Mouse (Mus musculus): ENCODE data around the gene Tmem30b.
"Not testable (repeated sequence)": the region's sequence is repeated elsewhere in the genome, so short reads cannot be mapped to it uniquely, and the experiment has no call there.

The Tmem30b gene

DNA sequence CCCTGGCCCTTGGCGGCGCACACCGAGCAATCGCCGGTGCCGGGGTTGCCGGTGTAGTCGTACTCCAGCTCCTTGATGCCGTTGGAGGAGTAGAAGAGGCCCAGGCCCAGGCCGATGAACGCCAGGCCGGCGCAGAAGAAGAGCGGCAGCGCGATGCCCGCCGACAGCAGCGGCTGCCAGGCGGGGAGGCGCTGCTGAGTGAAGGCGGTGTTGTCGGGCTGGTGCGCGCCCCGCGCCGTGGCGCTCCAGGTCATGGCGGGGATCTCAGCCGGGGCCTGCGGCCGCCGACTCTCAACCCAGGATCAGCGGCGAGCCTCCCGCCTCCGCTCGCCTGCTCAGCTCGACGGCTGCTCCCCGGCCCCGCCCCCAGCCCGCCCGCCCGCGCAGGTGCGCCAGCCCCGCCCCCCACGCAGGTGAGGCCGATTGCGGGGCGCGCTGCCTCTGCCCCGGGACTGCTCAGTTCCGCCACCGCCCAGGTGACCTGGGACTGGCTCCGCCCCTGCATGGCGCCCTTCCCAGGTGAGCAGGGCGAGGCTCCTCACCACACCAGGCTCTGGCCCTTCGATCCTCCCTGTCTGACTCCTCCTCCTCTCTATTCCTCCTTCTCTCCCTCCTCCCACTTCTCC is at the start of gene Tmem30b:
Tmem30b (minus strand) TSS at position 307 of the 626 bp plus-strand sequence.
- DNase-seq = no peak

DNA sequence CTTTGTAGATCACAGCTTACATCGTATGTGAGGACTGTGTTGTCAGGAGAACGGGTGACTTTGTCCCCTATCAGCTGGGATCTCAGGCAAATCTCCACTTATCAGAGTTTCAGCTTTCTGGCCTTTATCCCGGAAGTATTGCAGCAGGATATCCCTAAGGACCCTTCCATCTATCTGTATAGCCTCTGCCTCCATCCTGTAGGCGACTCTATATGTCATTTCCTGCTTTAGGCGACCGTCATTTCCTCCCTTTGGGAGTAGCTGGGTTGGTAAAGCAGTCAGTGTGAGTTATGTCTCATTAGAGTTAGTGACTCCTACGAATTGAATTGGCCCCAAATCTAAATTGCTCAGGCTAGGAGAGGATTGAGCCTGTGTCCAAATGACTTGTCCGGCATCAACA is 49.0 kb upstream of the Tmem30b start:
- no peak for DNase-seq

DNA sequence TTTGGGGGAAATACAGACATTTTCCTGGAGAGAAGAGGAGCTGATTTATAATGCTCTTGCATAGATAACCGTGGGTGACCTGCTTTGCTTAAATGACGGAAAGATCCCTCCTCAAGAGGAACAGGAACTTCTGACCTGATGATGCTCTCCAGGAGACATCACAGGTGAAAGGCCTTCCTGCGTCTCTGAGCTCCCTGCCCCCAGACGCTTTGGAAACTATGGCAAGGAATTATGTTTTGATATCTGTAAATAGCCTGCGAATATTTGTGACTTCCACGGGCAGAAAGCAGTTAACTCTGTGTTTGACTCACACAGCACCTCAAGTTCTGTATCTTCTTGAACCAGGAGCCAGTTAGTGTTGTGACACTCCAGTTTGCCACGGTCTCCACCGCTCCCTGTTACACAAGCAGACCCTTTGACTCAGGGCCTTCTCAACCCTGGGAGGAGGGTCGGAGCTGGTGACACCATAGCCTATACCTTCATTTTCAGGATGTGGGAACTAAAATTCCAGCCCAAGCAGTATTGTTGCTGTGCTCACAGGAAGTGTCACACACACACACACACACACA is 48.1 kb upstream of the Tmem30b start:
- DNase-seq = no peak

DNA sequence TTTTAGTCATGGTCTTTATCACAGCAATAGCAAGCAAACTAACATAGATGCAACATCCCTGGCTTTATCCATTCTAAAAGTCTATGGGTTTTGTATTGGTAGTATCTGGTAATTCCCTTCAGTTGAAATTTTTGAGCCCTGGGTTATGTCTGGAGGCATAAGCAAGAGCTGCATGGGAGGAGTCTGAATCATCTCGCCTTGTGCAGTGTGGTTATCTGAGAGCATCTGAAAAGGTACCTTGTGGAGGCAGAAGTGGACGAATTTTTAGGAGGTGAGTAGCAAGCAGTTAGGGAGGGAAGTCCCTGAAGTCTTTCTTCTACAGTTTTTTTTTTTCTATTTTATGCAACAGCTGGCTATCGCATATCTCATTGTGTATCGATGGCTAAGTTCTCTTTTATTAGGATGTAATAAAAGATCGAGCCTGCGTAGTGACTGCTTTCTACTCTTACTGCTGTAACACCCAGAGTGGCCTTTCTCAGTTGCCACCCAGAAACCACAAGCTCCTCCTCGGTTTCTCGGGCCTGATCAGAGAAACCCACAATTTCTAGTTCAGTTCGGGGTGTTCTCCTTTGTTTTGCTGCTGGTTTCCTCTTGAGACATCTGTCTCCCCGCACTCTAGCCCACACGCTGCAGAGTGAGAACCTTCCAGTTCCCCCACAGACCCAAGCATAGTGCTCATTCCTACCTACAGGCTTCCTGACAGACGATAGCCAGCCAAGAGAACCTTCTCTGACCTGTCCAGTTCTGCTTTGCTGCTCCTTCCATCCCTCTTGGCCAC is 47.0 kb upstream of the Tmem30b start:
- DNase-seq = peak in 1 of 2 experiments; percentile 34

DNA sequence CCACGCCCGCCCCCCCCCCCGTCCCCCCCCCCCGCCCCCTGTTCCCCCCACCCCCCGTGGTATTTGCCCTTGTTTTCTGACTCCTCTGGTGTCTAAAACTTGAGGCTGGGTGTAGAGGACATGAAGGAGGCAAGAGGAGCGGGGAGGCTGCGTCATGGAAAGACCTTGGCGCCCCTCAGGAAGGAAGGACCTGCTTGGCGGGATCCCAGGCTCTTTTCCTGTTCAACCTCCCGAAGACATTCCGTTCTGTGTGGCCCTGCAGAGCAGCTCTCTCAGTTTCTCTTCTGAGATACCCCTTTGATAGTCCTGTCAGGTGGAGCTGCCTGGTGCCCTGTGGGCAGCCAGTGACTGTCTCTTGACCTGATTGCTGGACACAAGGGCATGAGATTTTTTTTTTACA is 45.4 kb upstream of the Tmem30b start:
- DNase-seq = no peak

DNA sequence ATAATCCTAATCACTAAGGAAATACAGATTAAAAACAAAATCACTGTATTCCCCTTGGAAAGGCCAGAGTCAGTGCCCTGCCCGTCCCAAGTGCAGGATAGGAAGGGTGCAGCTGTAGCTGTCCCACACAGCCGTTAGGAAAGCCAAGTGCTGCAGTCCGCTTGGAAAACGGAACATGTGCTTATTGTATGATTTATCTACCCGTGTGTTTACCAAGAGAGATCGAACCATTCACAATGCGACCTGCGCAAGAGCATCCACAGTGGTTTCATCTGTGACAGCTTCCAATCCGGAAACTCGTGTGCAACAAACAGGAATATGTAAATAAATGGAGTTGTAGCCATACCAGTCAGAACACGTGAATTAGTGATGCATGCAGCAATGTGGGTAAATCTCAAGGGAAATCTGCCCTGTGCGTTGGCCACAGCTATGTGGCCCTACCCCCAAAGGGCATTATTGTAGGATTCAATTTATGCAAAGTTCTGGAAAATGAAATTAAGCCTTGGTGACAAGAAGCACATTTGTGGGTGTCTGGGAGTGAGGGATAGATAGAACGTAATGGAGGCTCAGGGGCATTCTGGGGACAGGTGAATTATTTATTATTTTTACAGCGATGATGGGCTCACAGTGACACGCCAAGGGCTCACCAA is 44.6 kb upstream of the Tmem30b start:
- no peak for DNase-seq

DNA sequence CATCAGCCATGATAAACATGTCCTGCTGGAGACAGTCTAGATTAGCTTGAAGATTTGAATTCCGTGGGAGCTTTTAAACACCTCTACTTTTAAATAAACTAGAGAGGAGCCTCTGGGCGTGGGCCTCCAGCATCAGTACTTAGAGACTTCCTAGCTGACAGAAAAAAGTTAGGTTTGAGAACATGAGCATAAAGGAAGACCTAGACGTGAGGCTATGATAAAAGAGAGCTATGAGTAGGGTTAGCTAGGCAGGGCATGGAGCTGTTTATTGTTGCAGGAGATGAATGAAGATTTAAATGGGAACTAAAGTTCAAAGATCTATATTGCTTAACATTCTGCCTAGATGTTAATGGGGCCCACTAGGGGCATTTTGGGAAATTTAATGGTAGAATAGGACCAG is 41.1 kb upstream of the Tmem30b start:
- no peak for DNase-seq

DNA sequence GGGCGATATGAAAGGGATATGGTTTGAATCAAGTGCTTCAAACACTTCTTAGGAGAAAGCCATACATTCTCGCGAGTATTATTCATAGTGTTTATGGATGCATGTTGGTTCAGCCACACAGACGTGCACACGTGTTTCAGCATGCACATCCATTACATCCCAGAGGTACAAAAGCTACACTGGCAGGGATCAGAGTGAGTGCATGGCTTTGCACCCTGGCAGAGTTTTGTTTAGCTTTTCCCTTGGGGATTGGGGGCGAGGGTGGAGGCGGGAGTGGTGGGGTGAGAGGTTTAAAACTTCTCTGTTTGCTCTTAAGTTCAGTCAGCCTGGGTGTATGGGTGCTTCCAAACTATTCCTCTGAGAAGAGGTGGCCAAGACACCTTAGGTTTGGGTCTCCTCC is 39.7 kb upstream of the Tmem30b start:
- no peak for DNase-seq

DNA sequence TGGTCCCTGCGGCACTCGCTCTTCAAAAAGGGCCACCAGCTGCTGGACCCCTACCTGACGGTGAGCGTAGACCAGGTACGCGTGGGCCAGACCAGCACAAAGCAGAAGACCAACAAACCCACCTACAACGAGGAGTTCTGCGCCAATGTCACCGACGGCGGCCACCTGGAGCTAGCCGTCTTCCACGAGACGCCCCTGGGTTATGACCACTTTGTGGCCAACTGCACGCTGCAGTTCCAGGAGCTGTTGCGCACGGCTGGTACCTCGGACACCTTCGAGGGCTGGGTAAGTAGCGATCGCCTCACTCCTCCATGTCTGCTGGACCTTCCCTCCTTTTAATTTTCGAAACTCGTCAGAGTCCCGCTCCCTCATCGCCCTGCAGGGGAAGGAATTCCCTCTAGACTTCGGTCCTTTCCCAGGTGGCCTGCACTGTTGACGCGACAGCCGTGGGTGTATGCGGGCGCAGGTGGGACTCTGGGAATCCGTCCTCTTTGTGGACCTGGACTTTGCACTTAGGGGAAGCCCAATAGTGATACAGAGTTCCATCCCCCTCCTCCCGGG is 39.1 kb upstream of the Tmem30b start:
- no peak for DNase-seq

DNA sequence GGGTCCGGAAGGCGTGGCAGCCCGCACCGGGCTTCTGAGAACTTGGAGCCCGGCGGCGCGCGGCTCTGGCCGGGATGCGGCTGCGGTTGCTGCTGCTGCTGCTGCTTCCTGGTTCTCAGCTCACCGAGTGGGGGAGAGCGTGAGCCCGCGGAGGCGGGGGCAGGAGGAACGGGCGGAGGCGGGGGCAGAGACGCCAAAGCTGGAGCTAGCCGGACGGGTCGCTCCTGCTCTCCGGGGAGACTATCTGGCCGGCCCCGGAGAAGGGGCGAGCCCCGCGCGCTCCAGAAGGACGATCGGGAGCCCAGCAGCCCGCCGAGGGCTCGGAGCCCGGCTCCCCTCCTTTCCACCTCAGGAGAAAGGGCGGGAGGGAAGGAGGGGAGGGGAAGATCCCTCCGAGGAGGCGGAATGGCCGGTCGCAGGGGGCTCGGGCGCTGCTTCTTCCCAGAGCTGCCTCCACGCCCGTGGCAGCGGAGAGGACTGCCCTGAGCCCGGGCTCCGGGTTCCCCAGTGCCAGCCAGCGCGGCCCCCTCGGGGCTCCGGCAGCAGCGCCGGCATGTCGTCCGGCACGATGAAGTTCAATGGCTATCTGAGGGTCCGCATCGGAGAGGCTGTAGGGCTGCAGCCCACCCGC is 38.5 kb upstream of the Tmem30b start, which contains the start of gene Prkch:
Prkch (plus strand) TSS at position 187 of the 631 bp plus-strand sequence.
- DNase-seq = peak; percentile 72 to 73

DNA sequence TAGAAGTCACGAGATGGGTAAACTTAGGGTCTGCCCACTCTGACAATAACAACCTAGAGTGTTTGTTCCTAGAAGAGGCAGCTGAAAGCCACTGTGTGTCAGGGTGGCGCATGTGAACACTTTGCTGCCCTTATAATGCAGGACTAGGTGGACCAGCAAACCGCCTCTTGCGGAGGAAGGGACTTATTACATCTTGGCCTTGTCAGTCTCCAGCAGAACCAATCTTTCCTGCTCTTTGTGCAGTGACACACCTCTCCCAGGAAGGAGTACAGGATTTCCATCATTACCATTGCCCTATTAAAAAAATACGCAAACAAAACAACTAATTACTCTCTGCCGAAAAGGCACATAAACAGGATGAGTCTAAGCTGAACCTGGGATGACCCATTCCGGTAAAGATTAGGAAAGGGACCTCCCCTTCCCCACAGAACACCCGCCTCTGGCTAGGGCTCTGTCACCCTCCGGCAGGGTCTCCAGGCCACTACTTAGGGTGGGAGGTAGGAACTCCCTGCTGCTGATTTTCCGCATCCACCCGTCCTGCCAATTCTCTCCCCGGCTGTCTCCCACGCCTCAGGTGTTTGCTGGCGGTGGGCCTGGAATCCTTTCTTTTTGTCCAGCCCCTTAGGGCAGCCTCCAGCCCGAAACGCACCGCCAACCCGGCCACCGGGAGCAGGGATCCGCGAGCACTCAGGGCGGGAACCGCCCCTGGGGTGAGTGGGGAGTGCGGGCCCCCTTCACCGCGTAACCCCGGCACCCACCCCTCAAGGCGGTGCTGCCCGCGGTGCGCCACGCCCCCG is 37.8 kb upstream of the Tmem30b start:
- no peak for DNase-seq

DNA sequence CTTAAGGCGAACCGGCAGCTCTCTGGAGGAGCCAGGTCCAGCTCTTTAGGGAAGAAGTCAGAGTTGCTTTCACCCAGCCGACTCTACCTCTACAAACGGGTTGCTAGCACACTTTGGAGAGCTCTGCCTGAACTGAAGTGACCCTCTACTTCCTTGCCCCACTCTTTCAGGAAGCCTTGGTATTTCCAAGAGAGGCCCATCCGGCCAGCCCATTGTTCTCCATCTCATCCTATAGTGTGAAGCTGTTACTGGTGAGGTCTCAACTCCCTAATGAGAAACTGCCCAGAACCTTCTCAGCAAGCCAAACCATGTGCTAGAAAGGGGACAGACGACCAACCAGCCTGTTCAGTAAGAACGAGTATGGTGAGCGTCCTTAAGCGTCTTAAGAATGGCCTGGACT is 37.1 kb upstream of the Tmem30b start:
- no peak for DNase-seq

DNA sequence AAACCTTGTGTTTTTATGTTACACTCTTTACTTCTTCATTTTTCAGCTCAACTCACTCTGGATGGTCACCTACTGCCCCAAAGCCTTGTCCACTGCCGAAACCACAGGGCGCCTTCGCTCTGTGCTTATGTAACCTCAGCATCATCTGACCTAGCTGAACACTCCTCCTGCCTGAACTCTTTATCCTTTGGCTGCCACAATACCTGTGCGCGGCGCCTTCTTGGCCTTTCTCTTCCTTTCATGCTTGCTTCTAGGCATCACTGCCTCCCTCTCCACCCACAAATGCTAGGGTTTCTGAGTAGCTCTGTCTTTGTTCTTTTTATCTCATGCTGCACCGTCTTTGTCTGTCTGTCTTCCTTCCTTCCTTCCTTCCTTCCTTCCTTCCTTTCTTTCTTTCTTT is 34.6 kb upstream of the Tmem30b start:
- no peak for DNase-seq

DNA sequence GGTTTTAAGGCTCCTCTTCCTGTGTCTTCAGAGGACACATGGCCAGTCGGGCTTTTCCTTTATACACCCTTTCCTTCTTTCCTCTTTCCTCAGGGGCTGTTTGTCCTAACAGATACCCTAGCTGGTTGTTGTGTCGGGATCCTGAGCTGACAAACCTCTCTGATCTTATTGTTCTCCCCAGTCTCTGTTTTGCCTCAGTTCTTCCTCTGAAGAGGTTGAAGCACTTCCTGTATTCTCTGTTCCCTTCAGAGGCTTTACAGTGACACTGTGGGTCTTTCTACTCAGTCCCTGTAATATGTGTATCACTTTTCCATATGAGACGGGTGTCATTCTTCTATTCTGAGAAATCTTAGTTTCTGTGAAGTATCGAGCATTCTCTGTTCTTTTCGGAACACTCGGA is 31.9 kb upstream of the Tmem30b start:
- no peak for DNase-seq

DNA sequence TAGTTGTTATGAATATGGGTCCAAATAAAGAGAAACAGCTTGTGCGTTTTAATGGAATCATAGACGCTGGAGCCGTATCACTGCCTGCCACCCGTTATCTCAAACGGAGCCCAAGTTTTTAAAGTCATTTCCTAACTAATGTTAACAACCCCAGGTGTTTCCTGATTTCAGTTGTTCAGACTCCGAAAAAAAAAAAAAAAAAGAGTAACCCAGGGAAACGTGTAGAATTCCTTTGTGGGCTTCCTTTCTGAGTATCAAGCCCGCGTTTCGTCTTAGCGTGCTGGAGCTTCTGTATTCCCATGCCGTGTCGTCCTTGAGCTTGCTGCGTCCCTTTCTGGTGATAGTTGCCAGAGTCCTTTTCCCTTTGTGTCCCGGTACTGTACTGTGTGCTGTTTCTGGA is 28.4 kb upstream of the Tmem30b start:
- no peak for DNase-seq

DNA sequence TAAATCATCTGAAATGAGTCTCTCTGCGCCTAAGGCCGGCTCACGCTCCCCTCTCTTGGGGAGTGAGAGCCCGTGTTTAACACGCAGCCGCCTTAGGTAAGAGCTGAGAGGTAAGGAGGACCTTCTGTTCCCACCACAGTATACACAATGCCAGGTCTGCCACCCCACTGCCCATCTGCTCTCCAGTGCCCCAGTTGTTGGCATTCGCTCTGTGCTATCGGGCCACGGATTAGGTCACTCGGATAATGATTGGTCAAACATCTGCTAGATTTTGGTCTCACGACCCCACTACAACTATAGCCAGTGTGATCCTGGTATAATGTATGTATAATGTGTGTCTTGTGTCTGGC is 19.4 kb upstream of the Tmem30b start:
- no peak for DNase-seq

DNA sequence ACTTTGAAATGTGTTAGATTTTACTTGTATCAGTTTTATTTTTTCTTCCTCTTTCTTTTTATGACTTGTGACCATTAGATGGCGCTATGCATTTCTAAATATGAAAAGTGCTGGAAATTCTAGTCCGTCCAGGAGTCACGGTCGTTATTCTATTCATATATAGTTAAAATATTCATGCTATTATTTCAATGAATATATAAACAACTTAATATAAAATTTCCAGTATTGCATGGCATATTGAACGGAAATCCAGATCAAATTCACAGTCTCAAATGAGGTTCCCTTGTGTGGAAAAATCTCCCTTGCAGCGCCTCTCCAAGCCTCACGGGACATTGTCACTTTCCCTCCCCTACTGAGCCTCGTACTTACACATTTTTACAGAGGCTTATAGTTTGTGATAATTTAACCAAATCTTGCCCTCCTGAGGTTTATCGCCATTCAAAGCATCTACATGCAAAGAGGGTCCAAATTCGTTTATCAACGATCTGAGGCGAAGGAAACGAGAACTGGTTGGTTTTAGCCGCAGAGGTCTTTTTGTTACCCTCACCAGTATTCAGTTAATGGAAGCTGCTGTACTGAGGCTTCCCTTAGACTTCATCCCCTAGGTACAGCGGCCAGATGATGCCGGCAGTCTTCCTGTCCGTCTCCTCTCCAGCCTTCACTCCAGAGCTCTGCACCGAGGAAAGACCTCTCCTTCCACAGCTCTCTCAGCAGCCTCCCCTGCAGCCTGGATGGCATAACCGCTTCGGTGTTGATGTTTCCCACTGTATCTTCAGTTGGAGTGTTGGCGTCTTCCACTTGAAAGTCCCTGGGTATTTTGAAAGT is 18.8 kb upstream of the Tmem30b start:
- no peak for DNase-seq

DNA sequence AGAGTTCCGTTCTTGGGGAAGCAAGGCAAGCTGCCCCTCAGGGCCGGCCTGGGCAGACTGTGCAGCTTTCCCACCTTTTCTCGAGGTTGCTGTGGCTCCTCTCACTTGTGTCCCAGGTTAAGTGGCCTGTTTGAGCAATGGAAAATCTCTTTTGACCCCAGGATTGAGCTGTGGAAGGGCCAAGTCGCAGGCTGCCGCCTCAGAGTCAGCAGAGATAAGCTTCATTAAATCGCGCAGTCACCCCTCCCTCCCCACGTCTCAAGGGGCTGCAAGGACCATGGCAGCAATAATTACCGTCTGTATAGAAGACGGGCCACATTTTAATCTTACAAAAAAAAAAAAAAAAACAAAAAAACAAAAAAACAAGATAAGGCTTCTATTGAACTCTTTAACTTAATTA is 18.0 kb upstream of the Tmem30b start:
- DNase-seq = no peak

DNA sequence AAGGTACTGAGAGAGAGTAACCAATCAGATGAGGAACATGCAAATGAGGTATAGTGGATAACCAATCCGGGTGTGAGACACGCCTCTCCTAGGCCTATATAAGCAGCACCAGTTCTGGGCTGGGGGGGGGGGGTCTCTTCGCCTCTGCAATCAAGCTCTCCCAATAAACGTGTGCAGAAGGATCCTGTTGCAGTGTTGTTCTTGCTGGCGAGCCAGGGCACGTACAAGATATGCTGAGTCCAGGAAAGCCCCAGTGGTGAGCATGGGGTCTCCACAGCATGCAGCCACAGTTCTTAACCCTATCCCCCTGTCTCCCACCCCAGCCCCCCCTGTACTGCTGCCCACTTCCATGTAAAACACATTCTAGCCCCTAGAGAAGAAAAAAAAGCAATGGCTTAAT is 16.9 kb upstream of the Tmem30b start:
- DNase-seq = not testable (repeated sequence)

DNA sequence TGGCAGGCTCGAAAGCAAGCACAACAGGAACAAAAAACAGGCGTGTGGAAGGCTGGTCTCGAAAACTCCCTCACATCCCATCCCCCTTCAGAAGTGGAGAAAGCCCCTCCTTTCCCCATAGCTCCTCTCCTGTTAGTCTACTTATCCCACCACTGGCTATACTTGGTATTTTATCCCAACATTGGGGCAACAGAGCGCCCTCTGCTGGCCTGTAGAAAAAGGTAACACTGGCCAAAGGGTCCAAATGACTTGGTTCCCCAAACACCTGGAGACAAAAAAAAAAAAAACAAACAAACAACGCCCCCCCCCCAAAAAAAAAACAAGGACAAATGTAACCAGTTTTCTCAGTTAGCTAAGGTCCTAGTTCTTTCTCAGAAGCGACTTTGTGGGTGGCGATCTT is 13.9 kb upstream of the Tmem30b start:
- DNase-seq = no peak

DNA sequence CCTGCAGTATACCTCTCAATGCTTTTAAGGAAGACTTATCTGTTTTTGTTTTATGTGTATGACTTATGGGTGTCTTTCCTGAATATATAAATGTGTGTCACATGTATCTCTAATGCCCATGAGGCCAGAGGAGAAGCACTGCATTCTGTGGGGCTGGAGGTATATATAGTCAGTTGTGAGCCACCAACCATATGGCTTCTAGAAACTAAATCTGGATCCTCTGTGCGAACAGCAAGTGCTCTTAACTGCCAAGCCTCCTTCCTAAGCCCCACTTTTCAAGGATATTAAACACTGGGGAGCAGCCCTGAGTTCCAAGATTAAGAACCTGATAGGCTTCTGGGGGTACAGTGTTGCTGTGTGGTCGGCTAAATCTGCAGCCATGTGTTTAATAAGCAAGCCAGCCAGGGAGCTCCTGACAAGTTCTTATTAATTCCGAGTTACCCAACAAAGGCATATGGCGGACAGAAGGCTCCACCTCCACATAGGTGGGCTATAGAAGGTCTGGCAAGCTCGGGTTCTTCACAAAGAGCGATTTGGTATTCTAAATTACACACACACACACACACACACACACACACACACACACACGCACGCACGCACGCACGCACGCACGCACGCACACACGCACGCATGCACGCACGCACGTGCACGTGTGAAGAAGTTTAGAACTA is 12.5 kb upstream of the Tmem30b start:
- no peak for DNase-seq
